Mouse (Mus musculus): ENCODE results near the gene Pde8a. TPM values are rescaled to one million over a fixed set of nuclear protein-coding genes. Genes with fewer than 3 reads are reported as not detected.

The Pde8a gene
- polyA plus RNA-seq, 1 experiment: 3.5 TPM

- H3K4me3 ChIP-seq (ENCODE audit: low read depth, low read length): no peak overlapping the region
- no peak overlapping the region for H3K27ac ChIP-seq (ENCODE audit: insufficient read depth, low read depth, low read length)
- 8% methylated on average over 13 of the region's 13 CpGs for WGBS
- no peak for TF ChIP-seq CTCF (IDR thresholded peaks at IDR 0.05; ENCODE audit: extremely low read depth, insufficient read length, insufficient replicate concordance, low read depth, low read length)
- TF ChIP-seq POLR2A (IDR thresholded peaks at IDR 0.05; ENCODE audit: low read depth, low read length): no peak
- peaks cover 2% of the 10 kb centered on the region; the same call in 1 of the 2 replicates for H3K27me3 ChIP-seq (ENCODE audit: control insufficient read depth, insufficient read depth, low read length)
- H3K36me3 ChIP-seq (ENCODE audit: control insufficient read depth, insufficient read depth, low read length): no peaks in the 10 kb centered on the region
- H3K4me1 ChIP-seq (ENCODE audit: control insufficient read depth, insufficient read depth, insufficient read length, low read length): no peaks in the 10 kb centered on the region
These were observed 159.0 kb downstream of the Pde8a start for GRCm38 (mm10) chr7:81372337-81372920.

- H3K4me1 ChIP-seq (ENCODE audit: control insufficient read depth, insufficient read depth, insufficient read length, low read length): no peaks in the 10 kb centered on the region
- H3K4me3 ChIP-seq (ENCODE audit: low read depth, low read length): no peak overlapping the region
- H3K27me3 ChIP-seq (ENCODE audit: control insufficient read depth, insufficient read depth, low read length): no peaks in the 10 kb centered on the region
- TF ChIP-seq CTCF (IDR thresholded peaks at IDR 0.05; ENCODE audit: extremely low read depth, insufficient read length, insufficient replicate concordance, low read depth, low read length) (no peak), POLR2A (IDR thresholded peaks at IDR 0.05; ENCODE audit: low read depth, low read length) (no peak)
- H3K36me3 ChIP-seq (ENCODE audit: control insufficient read depth, insufficient read depth, low read length): no peaks in the 10 kb centered on the region
- 83% methylated on average over 1 of the region's 1 CpGs for whole genome bisulfite sequencing
- H3K27ac ChIP-seq (ENCODE audit: insufficient read depth, low read depth, low read length): no peak overlapping the region
These were observed 166.0 kb downstream of the Pde8a start for GRCm38 (mm10) chr7:81379363-81379762.

Other genes with a start within 250 kb of the Pde8a start
- 13.4 and 21.8 TPM in 2 replicates for gene Zfp592, start 219.9 kb upstream of the Pde8a start, polyA plus RNA-seq (2012; rRNA removed)
- 0.05 and 0.08 TPM in 2 replicates for gene Alpk3, start 156.0 kb upstream of the Pde8a start, polyA plus RNA-seq (2012; rRNA removed)
- 40.5 and 94.4 TPM in 2 replicates for gene Slc28a1, start 98.8 kb upstream of the Pde8a start, polyA plus RNA-seq (2012; rRNA removed)
- 571 and 823 TPM in 2 replicates for gene Rps17, start 131.7 kb downstream of the Pde8a start, polyA plus RNA-seq (2012; rRNA removed)
- gene Cpeb1, start 241.9 kb downstream of the Pde8a start, polyA plus RNA-seq (2012; rRNA removed): 0.28 and 1.0 TPM in 2 replicates